Mouse (Mus musculus): ENCODE data around the gene Aldh1l1. TPM values are rescaled to one million over a fixed set of nuclear protein-coding genes. Genes with fewer than 3 reads are reported as not detected.

Gene Aldh1l1
- total and polyA plus RNA-seq, 2 experiments from 2014 or later, result 83.8 to 125 TPM

- Histone ChIP-seq H3K36me3 (ENCODE audit: insufficient read depth, low read length) (no peaks in the 10 kb centered on the region), H3K27me3 (ENCODE audit: insufficient read depth, low read length) (no peaks in the 10 kb centered on the region), H3K9me3 (ENCODE audit: low read length) (no peaks in the 10 kb centered on the region), H3K27ac (ENCODE audit: low read depth, low read length) (peak overlapping the region; percentile 18; the same call in 1 of the 2 replicates), H3K9ac (replicated peaks; ENCODE audit: low read length, poor library complexity, severe bottlenecking) (no peak overlapping the region), H3K4me2 (ENCODE audit: low read depth, low read length, poor library complexity, severe bottlenecking) (no peak overlapping the region), H3K4me3 (ENCODE audit: low read depth, low read length) (no peak overlapping the region), H3K4me1 (ENCODE audit: insufficient read depth, low read length) (no peaks in the 10 kb centered on the region)
- no peak for TF ChIP-seq CTCF (IDR thresholded peaks at IDR 0.05)
- WGBS, result 68% methylated on average over 3 of the region's 3 CpGs
- ATAC-seq (ENCODE audit: low FRiP score), result no peak
- no peak for DNase-seq (ENCODE audit: low spot score)
These were observed 2.0 kb upstream of the Aldh1l1 start for GRCm38 (mm10) chr6:90484249-90484648.

- no peaks in the 10 kb centered on the region for H3K4me1 ChIP-seq (ENCODE audit: insufficient read depth, low read length)
- TF ChIP-seq CTCF (IDR thresholded peaks at IDR 0.05), result no peak
- H3K27ac ChIP-seq (ENCODE audit: low read depth, low read length), result peak overlapping the region; percentile 18; the same call in 1 of the 2 replicates
- H3K4me2 ChIP-seq (ENCODE audit: low read depth, low read length, poor library complexity, severe bottlenecking), result no peak overlapping the region
- H3K4me3 ChIP-seq (ENCODE audit: low read depth, low read length), result no peak overlapping the region
- WGBS, result 64% methylated on average over 5 of the region's 5 CpGs
- DNase-seq (ENCODE audit: low spot score) (peak; percentile 47), ATAC-seq (ENCODE audit: low FRiP score) (no peak; the same call in 1 of the 2 replicates)
- H3K36me3 ChIP-seq (ENCODE audit: insufficient read depth, low read length), result no peaks in the 10 kb centered on the region
- H3K9me3 ChIP-seq (ENCODE audit: low read length), result no peaks in the 10 kb centered on the region
- H3K27me3 ChIP-seq (ENCODE audit: insufficient read depth, low read length), result no peaks in the 10 kb centered on the region
- no peak overlapping the region for H3K9ac ChIP-seq (replicated peaks; ENCODE audit: low read length, poor library complexity, severe bottlenecking)
These were observed 1.4 kb upstream of the Aldh1l1 start for GRCm38 (mm10) chr6:90484876-90485275.

DNA sequence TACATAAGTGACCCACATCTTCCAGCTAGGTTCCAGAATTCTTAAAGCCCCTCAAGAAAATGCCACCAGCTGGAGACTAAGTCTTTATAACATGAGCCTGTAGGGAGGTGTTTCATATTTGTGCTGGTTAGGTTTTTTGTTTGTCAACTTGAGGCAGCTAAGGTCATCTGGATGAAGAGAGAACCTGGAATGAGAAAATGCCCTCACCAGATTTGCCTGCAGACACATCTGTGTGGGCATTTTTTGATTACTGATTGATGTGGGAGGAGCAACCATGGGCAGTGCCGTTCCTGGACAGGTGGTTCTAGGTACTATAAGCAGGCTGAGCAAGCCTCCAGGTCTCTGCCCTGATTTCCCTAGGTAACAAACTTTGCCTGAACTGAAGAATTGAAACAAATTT is 1.3 kb downstream of the Aldh1l1 start:
- no peaks in the 10 kb centered on the region for H3K9me3 ChIP-seq (ENCODE audit: low read length)
- ATAC-seq (ENCODE audit: low FRiP score) (no peak), DNase-seq (ENCODE audit: low spot score) (no peak)
- H3K27me3 ChIP-seq (ENCODE audit: insufficient read depth, low read length), result no peaks in the 10 kb centered on the region
- no peaks in the 10 kb centered on the region for H3K4me1 ChIP-seq (ENCODE audit: insufficient read depth, low read length)
- H3K4me3 ChIP-seq (ENCODE audit: low read depth, low read length), result no peak overlapping the region
- WGBS, result 91% methylated on average over 1 of the region's 1 CpGs
- no peak overlapping the region for H3K9ac ChIP-seq (replicated peaks; ENCODE audit: low read length, poor library complexity, severe bottlenecking)
- no peaks in the 10 kb centered on the region for H3K36me3 ChIP-seq (ENCODE audit: insufficient read depth, low read length)
- H3K4me2 ChIP-seq (ENCODE audit: low read depth, low read length, poor library complexity, severe bottlenecking), result no peak overlapping the region
- H3K27ac ChIP-seq (ENCODE audit: low read depth, low read length), result no peak overlapping the region
- TF ChIP-seq CTCF (IDR thresholded peaks at IDR 0.05), result no peak

- DNase-seq (ENCODE audit: low spot score) (no peak), ATAC-seq (ENCODE audit: low FRiP score) (no peak)
- H3K4me2 ChIP-seq (ENCODE audit: low read depth, low read length, poor library complexity, severe bottlenecking), result no peak overlapping the region
- H3K27ac ChIP-seq (ENCODE audit: low read depth, low read length), result no peak overlapping the region
- no peaks in the 10 kb centered on the region for H3K9me3 ChIP-seq (ENCODE audit: low read length)
- H3K4me1 ChIP-seq (ENCODE audit: insufficient read depth, low read length), result no peaks in the 10 kb centered on the region
- no peak for TF ChIP-seq CTCF (IDR thresholded peaks at IDR 0.05)
- no peaks in the 10 kb centered on the region for H3K27me3 ChIP-seq (ENCODE audit: insufficient read depth, low read length)
- WGBS, result 90% methylated on average over 3 of the region's 3 CpGs
- no peaks in the 10 kb centered on the region for H3K36me3 ChIP-seq (ENCODE audit: insufficient read depth, low read length)
- no peak overlapping the region for H3K9ac ChIP-seq (replicated peaks; ENCODE audit: low read length, poor library complexity, severe bottlenecking)
- no peak overlapping the region for H3K4me3 ChIP-seq (ENCODE audit: low read depth, low read length)
These were observed 3.3 kb downstream of the Aldh1l1 start for GRCm38 (mm10) chr6:90489532-90489931.

- H3K9me3 ChIP-seq (ENCODE audit: low read length), result no peaks in the 10 kb centered on the region
- ATAC-seq (ENCODE audit: low FRiP score), result no peak
- DNase-seq (ENCODE audit: low spot score), result peak; percentile 77
- H3K9ac ChIP-seq (replicated peaks; ENCODE audit: low read length, poor library complexity, severe bottlenecking), result no peak overlapping the region
- H3K27me3 ChIP-seq (ENCODE audit: insufficient read depth, low read length), result no peaks in the 10 kb centered on the region
- H3K4me1 ChIP-seq (ENCODE audit: insufficient read depth, low read length), result no peaks in the 10 kb centered on the region
- H3K36me3 ChIP-seq (ENCODE audit: insufficient read depth, low read length), result no peaks in the 10 kb centered on the region
- WGBS, result 64% methylated on average over 2 of the region's 2 CpGs
- H3K4me2 ChIP-seq (ENCODE audit: low read depth, low read length, poor library complexity, severe bottlenecking), result no peak overlapping the region
- H3K4me3 ChIP-seq (ENCODE audit: low read depth, low read length), result no peak overlapping the region
- H3K27ac ChIP-seq (ENCODE audit: low read depth, low read length), result no peak overlapping the region
- TF ChIP-seq CTCF (IDR thresholded peaks at IDR 0.05), result no peak
These were observed 4.7 kb downstream of the Aldh1l1 start for GRCm38 (mm10) chr6:90490976-90491375.

DNA sequence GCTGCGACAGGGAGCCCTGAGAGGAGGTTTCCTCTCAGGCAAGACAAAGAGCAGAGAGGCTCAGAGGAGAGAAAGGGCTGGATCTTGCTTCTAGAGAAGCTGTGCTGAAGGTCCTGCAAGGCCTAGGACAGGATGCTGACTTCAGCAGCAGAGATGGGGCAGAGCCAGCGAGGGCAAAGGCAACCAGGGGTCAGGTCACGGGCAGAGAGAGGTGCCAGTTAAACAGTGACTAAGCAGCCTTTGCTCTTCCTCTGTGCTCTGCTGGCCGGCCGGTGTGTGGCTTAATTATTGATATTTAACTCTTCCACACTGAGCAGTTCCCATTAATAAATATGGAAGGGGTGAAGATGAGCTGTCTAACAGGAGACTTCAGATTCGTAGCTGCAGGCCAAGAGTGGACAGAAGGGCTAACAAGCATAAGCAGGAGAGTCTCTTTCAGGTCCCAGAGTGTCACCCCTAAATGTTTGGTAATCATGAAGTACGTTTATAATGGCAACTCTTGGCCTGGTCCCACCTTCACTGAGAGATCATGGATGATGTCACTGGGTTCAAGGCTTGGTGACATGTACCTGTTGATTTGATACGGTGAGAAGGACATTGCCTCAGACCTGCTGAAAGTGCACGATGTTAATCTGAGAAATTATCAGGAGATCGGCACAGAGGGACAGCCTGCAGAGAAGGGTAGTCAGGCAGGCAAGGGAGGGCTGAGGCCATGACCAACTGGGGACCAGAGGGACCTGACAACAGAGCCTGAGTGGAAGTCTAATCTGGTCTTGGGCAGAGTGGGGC is 5.9 kb downstream of the Aldh1l1 start:
- no peak for DNase-seq (ENCODE audit: low spot score)
- Histone ChIP-seq H3K4me3 (ENCODE audit: low read depth, low read length) (no peak overlapping the region), H3K4me1 (ENCODE audit: insufficient read depth, low read length) (no peaks in the 10 kb centered on the region), H3K27me3 (ENCODE audit: insufficient read depth, low read length) (no peaks in the 10 kb centered on the region), H3K9me3 (ENCODE audit: low read length) (no peaks in the 10 kb centered on the region), H3K9ac (replicated peaks; ENCODE audit: low read length, poor library complexity, severe bottlenecking) (no peak overlapping the region), H3K4me2 (ENCODE audit: low read depth, low read length, poor library complexity, severe bottlenecking) (no peak overlapping the region), H3K27ac (ENCODE audit: low read depth, low read length) (no peak overlapping the region), H3K36me3 (ENCODE audit: insufficient read depth, low read length) (no peaks in the 10 kb centered on the region)
- no peak for ATAC-seq (ENCODE audit: low FRiP score)
- WGBS, result 86% methylated on average over 10 of the region's 10 CpGs
- no peak for TF ChIP-seq CTCF (IDR thresholded peaks at IDR 0.05)

All from midbrain, postnatal 0 days (tissue).